Mouse (Mus musculus) kidney, postnatal 0 days (tissue): Measurements from ENCODE around the gene Btbd6. TPM values are rescaled to one million over a fixed set of nuclear protein-coding genes. Genes with fewer than 3 reads are reported as not detected.
A peak's percentile ranks its signal among the peaks of the same experiment; 100 is the strongest.

ENCODE experiments used
- ATAC-seq: fragments of 200-750 bp; cut with Nextera tagmentation; replicated peaks from 2 replicates; pipeline ENCODE4 v1.8.0; 2017; ENCODE audit warnings: low read depth, moderate number of reproducible peaks, moderate TSS enrichment, moderate library complexity; ENCODE audit not compliant: low FRiP score
- DNase-seq: peaks from one replicate; pipeline ENCODE4 v3.0.0-alpha.2; 2016; ENCODE audit warnings: low spot score
- H3K27ac ChIP-seq: fragments of 300-500 bp; sonication (generic); 2 replicates; pipeline ENCODE4 v1.5.1; 2014; ENCODE audit warnings: mild to moderate bottlenecking
- H3K27me3 ChIP-seq: fragments of 300-500 bp; sonication (generic); 2 replicates; pipeline ENCODE4 v1.6.1; 2014; ENCODE audit warnings: low read length, mixed read lengths; ENCODE audit not compliant: insufficient read depth
- H3K36me3 ChIP-seq: fragments of 300-500 bp; sonication (generic); 2 replicates; pipeline ENCODE4 v1.6.1; 2014; ENCODE audit warnings: low read length, mixed read lengths; ENCODE audit not compliant: insufficient read depth
- H3K4me1 ChIP-seq: fragments of 300-500 bp; sonication (generic); replicated peaks from 2 replicates; pipeline ENCODE4 v1.6.1; 2014; ENCODE audit warnings: antibody characterized with exemption, low read length, mixed read lengths; ENCODE audit not compliant: insufficient read depth
- H3K4me2 ChIP-seq: fragments of 300-500 bp; sonication (generic); 2 replicates; pipeline ENCODE4 v1.6.1; 2014; ENCODE audit warnings: mild to moderate bottlenecking, low read length, moderate library complexity, mixed read lengths
- H3K4me3 ChIP-seq: fragments of 300-500 bp; sonication (generic); replicated peaks from 2 replicates; pipeline ENCODE4 v1.5.1; 2014; ENCODE audit warnings: low read depth, low read length
- H3K9ac ChIP-seq: fragments of 300-500 bp; sonication (generic); 2 replicates; pipeline ENCODE4 v1.6.1; 2014; ENCODE audit warnings: low read depth, low read length
- H3K9me3 ChIP-seq: fragments of 300-500 bp; sonication (generic); replicated peaks from 2 replicates; pipeline ENCODE4 v1.6.1; 2016; ENCODE audit warnings: low read length, inconsistent platforms, mixed read lengths
- CTCF ChIP-seq: IDR thresholded peaks from 2 replicates; pipeline ENCODE4 v1.5.1; 2016; ENCODE audit warnings: antibody characterized with exemption, low read depth, mild to moderate bottlenecking, moderate library complexity
- WGBS: fragments of 180-500 bp; shearing (Covaris S2); extraction: QIAGEN DNeasy Blood & Tissue Kit; methylation state at CpG from one replicate; pipeline ENCODE4 v1.1.7; 2014; 5-methylcytosine and 5-hydroxymethylcytosine counted together
- polyA plus RNA-seq: library from polyadenylated mRNA; unstranded; fragments of >200 nt; fragmentation: Nextera tagmentation; extraction: Ambion mirVana; gene quantifications from 2 replicates; pipeline ENCODE4 v1.2.1, GENCODE M21; 2015

Gene Btbd6
- polyA plus RNA-seq, 1 experiment from 2014 or later = 22.8 TPM

- no peak for ATAC-seq
- 79% methylated on average over 2 of the region's 2 CpGs for WGBS
- H3K27ac ChIP-seq = no peak overlapping the region
- H3K4me1 ChIP-seq = peaks cover 9% of the 10 kb centered on the region
- H3K9ac ChIP-seq = no peak overlapping the region
- no peaks in the 10 kb centered on the region for H3K27me3 ChIP-seq
- no peaks in the 10 kb centered on the region for H3K36me3 ChIP-seq
- no peak overlapping the region for H3K4me3 ChIP-seq
- no peak for DNase-seq
- H3K9me3 ChIP-seq = no peaks in the 10 kb centered on the region
- 0 out of 2 replicates have a peak, but pooled peaks have one; percentile 1 for TF ChIP-seq CTCF
- no peak overlapping the region for H3K4me2 ChIP-seq
These were observed 32.6 kb upstream of the Btbd6 start for GRCm38 (mm10) chr12:112943669-112944068.

DNA sequence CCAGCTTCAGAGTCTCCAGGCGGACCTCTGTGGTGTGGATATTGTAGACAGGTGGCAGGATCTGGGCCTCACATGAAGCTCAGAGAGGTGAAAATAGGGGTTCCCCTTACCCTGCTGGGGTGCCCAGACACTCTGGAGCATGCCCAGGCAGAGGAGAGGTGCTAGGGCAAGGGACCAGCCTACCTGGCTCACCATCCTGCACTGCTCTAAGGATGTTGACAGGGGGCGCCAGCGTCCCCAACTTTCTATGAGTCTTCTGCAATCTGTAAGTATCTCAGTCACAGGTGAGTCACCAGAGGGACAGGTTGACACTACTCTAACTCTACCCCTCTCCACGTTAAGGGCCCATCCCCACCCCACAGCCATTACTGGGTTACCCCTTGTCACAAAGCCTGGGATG is 29.0 kb upstream of the Btbd6 start:
- H3K4me3 ChIP-seq = no peak overlapping the region
- WGBS = 27% methylated on average over 4 of the region's 4 CpGs
- no peaks in the 10 kb centered on the region for H3K9me3 ChIP-seq
- H3K27ac ChIP-seq = no peak overlapping the region
- DNase-seq (no peak), ATAC-seq (no peak)
- H3K4me1 ChIP-seq = peaks cover 12% of the 10 kb centered on the region
- no peaks in the 10 kb centered on the region for H3K27me3 ChIP-seq
- H3K4me2 ChIP-seq = no peak overlapping the region
- no peaks in the 10 kb centered on the region for H3K36me3 ChIP-seq
- H3K9ac ChIP-seq = no peak overlapping the region
- TF ChIP-seq CTCF = peak; percentile 51

DNA sequence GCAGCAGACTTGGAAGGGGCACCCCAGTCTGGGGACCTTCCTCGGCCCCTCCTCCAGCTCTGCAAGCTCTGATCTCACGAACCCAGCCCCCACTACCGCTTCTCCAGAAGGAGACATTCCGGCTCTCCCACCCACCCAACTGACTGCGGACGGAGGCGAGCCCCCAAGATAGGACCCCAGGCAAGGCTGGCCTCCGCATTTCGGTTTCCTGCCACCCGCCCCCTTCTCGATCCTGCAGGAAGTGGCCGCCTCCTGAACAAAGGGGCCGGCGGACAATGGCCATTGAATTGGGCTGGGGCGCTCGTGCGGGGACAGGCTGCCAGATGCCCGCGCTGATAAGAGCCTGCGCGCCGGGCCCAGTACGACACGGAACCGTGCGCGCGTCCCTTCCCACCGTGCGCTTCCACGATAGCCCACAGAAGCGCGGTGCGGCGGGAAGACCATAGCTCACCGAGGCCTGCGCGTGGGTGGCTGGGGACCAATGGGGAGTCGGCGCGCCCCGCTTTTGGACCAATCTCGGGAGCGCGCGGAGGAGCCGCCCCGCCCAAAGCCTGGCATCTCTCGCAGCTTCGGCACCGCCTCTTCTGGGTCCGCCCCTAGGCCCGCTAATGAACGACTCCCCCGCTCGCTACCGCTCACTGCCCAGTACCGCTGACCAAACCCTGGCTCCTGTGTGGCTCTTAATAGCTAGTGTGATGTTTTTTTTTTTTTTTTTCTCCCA is 26.1 kb upstream of the Btbd6 start:
- DNase-seq = peak; percentile 95
- Histone ChIP-seq H3K27ac (peak overlapping the region; percentile 58), H3K4me3 (peak overlapping the region; percentile 54), H3K27me3 (no peaks in the 10 kb centered on the region), H3K36me3 (no peaks in the 10 kb centered on the region), H3K4me1 (peaks cover 18% of the 10 kb centered on the region), H3K9ac (peak overlapping the region; percentile 71), H3K4me2 (peak overlapping the region; percentile 94), H3K9me3 (no peaks in the 10 kb centered on the region)
- TF ChIP-seq CTCF = no peak
- ATAC-seq = peak; percentile 71
- WGBS = under 1% methylated on average over 55 of the region's 58 CpGs

DNA sequence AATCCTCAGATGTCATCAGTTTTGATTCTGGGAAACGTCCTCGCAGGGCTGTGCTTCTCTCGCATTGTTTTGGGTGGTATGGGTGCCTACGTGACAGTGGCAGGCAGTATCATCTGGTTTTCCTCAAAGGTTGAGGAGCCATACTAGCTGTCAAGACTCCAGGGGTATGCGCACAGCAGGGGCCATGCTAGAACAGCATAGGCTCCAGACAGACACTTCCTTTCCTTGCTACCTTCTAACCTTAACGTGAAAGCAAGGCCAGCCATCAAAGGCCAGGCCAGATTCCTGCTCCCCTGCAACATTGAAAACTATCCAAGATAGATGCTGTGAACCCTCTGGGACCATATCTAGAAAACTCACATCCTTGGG is 25.5 kb upstream of the Btbd6 start:
- no peaks in the 10 kb centered on the region for H3K9me3 ChIP-seq
- WGBS = 3% methylated on average over 6 of the region's 6 CpGs
- peak overlapping the region; percentile 54 for H3K4me3 ChIP-seq
- H3K36me3 ChIP-seq = no peaks in the 10 kb centered on the region
- peak overlapping the region; percentile 58 for H3K27ac ChIP-seq
- no peak for TF ChIP-seq CTCF
- H3K9ac ChIP-seq = peak overlapping the region; percentile 71; the same call in 1 of the 2 replicates
- peaks cover 18% of the 10 kb centered on the region for H3K4me1 ChIP-seq
- ATAC-seq = no peak
- H3K4me2 ChIP-seq = peak overlapping the region; percentile 94
- no peaks in the 10 kb centered on the region for H3K27me3 ChIP-seq
- no peak for DNase-seq

DNA sequence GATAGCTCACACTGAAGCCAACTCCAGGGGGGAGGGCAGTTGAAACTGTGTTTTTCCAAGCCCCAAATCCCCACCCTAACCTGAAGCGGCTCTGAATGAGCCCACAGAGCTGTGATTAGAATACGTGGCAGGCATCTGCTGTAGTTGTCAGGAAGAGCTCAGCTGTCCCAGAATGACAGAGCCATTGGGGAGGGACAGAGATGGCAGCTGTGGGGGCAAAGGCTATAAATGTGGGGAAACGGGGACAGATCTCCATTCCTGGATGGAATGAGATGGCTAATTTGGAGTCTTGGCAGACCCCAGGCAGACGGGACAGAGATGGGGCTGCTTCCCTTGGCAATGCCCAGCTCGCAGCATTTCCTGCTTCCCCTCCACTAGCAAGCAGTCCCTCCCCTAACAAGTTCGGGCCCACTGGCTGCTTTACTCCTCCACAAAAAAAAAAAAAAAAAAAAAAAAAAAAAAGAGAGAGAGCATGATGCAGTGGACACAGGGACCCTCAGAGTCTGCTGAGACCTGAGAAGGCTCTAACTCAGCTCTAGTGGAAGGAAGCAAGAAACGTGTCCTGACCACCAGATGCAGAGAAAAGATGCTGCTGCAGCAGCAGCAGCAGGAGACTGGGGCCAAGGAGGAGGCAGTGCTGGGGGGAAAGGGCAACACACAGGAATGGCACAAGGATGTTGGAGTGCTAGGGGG is 25.0 kb upstream of the Btbd6 start:
- H3K9ac ChIP-seq = no peak overlapping the region
- 15% methylated on average over 7 of the region's 7 CpGs for WGBS
- H3K9me3 ChIP-seq = no peaks in the 10 kb centered on the region
- no peaks in the 10 kb centered on the region for H3K27me3 ChIP-seq
- peak overlapping the region; percentile 94; the same call in 1 of the 2 replicates for H3K4me2 ChIP-seq
- H3K36me3 ChIP-seq = no peaks in the 10 kb centered on the region
- ATAC-seq (no peak), DNase-seq (no peak)
- H3K4me1 ChIP-seq = peaks cover 18% of the 10 kb centered on the region
- H3K4me3 ChIP-seq = no peak overlapping the region
- no peak for TF ChIP-seq CTCF
- H3K27ac ChIP-seq = peak overlapping the region; percentile 58

- TF ChIP-seq CTCF = no peak
- H3K9ac ChIP-seq = no peak overlapping the region
- H3K27me3 ChIP-seq = no peaks in the 10 kb centered on the region
- H3K36me3 ChIP-seq = no peaks in the 10 kb centered on the region; the same call in 1 of the 2 replicates
- DNase-seq = peak; percentile 31
- 18% methylated on average over 8 of the region's 8 CpGs for WGBS
- no peaks in the 10 kb centered on the region for H3K9me3 ChIP-seq
- no peak overlapping the region for H3K4me3 ChIP-seq
- peaks cover 18% of the 10 kb centered on the region for H3K4me1 ChIP-seq
- ATAC-seq = peak; percentile 9; the same call in 1 of the 2 replicates
- H3K27ac ChIP-seq = no peak overlapping the region
- H3K4me2 ChIP-seq = no peak overlapping the region
These were observed 23.8 kb upstream of the Btbd6 start for GRCm38 (mm10) chr12:112952433-112952832.
